Mouse (Mus musculus): ENCODE results near the gene Rcn3.

DNA sequence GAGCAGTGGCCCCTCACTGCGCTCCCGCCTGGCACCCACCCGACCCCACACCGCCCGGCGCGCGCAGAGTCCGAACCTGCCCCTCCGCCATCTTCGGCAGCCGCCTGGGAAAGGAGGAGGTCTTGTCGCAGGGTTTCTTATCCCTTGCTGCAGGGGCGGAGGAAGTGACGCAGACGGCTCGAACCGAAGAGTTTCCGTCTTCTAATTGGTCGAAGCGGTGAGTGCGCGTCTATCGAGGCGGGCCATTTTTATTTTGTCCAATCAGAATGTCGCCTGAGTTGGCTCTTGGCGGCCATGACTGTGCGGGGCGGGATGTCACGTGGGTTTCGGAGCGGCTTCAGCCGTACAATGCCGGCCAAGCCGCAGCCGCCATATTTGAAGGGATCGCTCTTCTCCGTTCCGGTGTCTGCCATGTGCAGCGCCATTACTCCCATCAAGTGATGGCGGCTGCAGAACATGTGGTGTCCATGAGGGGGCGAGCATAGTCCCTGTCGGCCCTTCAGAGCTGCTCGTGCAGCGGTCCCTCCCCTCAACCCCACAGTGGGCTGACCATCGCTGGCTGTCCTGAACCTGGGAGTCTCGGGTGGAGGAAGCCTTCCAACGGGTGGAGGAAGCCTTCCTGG is 36.7 kb upstream of the Rcn3 start, which contains the start of gene Rpl13a:
- TF ChIP-seq CTCF (conservative IDR thresholded peaks at IDR 0.05; ENCODE audit: low read length), result peak; percentile 41
- TF ChIP-seq POU5F1 (IDR thresholded peaks at IDR 0.05; ENCODE audit: borderline replicate concordance, low read length), result no peak
